In genomic region chr9:89787532-89787931, GRCm38 (mm10) we compare ENCODE assay signal across 36 mouse cellular contexts. TPM values are rescaled to one million over a fixed set of nuclear protein-coding genes. Genes with fewer than 3 reads are reported as not detected.
DNase-seq lines count a peak whose midpoint lies in the region; ATAC-seq lines count a peak whose summit lies in the region.
"Had no signal": no experiment of that assay in that cellular context is flagged by ENCODE, and none has a peak within 500 bp of the region (broad histone marks: within the 10 kb centered on the region; RNA-seq: fewer than 3 reads in every experiment).

No protein-coding gene starts in this region.

- H3K27me3 ChIP-seq in forebrain, embryonic 14.5 days (replicated peaks; ENCODE audit: control insufficient read depth, insufficient read depth, low read length), result no peaks in the 10 kb centered on the region
- no peaks in the 10 kb centered on the region for H3K27me3 ChIP-seq in forebrain, embryonic 12.5 days
- no peaks in the 10 kb centered on the region for H3K27me3 ChIP-seq in midbrain, embryonic 16.5 days (ENCODE audit: control insufficient read depth, insufficient read depth, low read depth, low read length)
- H3K27me3 ChIP-seq: embryonic facial prominence, embryonic 13.5 days; kidney, embryonic 15.5 days; liver, embryonic 15.5 days; lung, embryonic 15.5 days; megakaryocyte, embryonic 14.5 days; neural tube, embryonic 13.5 days; Patski had no signal

- no peak overlapping the region for H3K4me2 ChIP-seq in forebrain, embryonic 14.5 days (ENCODE audit: low read length)
- no peak overlapping the region for H3K4me2 ChIP-seq in forebrain, embryonic 12.5 days
- H3K4me2 ChIP-seq in midbrain, embryonic 16.5 days (ENCODE audit: low read length), result no peak overlapping the region
- H3K4me2 ChIP-seq: embryonic facial prominence, embryonic 13.5 days; heart, embryonic 11.5 days; kidney, embryonic 15.5 days; liver, embryonic 15.5 days; lung, embryonic 15.5 days; neural tube, embryonic 13.5 days had no signal

- H3K4me1 ChIP-seq in forebrain, embryonic 14.5 days (ENCODE audit: control insufficient read depth, insufficient read depth, low read length), result no peaks in the 10 kb centered on the region
- peaks cover 3% of the 10 kb centered on the region; the same call in 1 of the 2 replicates for H3K4me1 ChIP-seq in forebrain, embryonic 12.5 days
- no peaks in the 10 kb centered on the region for H3K4me1 ChIP-seq in midbrain, embryonic 16.5 days (ENCODE audit: control insufficient read depth, insufficient read depth, low read length)
- H3K4me1 ChIP-seq: embryonic facial prominence, embryonic 13.5 days; kidney, embryonic 15.5 days; limb, embryonic 10.5 days; liver, embryonic 15.5 days; lung, embryonic 15.5 days; megakaryocyte, embryonic 14.5 days; neural tube, embryonic 13.5 days had no signal

- intact Hi-C loops in left cerebral cortex, postnatal 10 days (cut with DNase I), result no loop called here

- H3K4me3 ChIP-seq in forebrain, embryonic 14.5 days (ENCODE audit: low read depth, low read length), result no peak overlapping the region
- no peak overlapping the region for H3K4me3 ChIP-seq in forebrain, embryonic 12.5 days (replicated peaks)
- no peak overlapping the region for H3K4me3 ChIP-seq in midbrain, embryonic 16.5 days (ENCODE audit: low read depth, low read length)
- H3K4me3 ChIP-seq: embryonic facial prominence, embryonic 13.5 days; erythroblast, embryonic 14.5 days; kidney, embryonic 15.5 days; limb, embryonic 10.5 days; liver, embryonic 15.5 days; lung, embryonic 15.5 days; megakaryocyte, embryonic 14.5 days; neural tube, embryonic 13.5 days had no signal

- no peaks in the 10 kb centered on the region for H3K36me3 ChIP-seq in forebrain, embryonic 14.5 days (ENCODE audit: control insufficient read depth, insufficient read depth, low read length)
- no peaks in the 10 kb centered on the region for H3K36me3 ChIP-seq in forebrain, embryonic 12.5 days (replicated peaks)
- H3K36me3 ChIP-seq in midbrain, embryonic 16.5 days (ENCODE audit: control insufficient read depth, insufficient read depth, low read length), result no peaks in the 10 kb centered on the region
- H3K36me3 ChIP-seq: embryonic facial prominence, embryonic 13.5 days; kidney, embryonic 15.5 days; limb, embryonic 10.5 days; liver, embryonic 15.5 days; lung, embryonic 15.5 days; neural tube, embryonic 13.5 days had no signal

- no peak overlapping the region for H3K27ac ChIP-seq in forebrain, embryonic 14.5 days (ENCODE audit: low read depth, low read length)
- H3K27ac ChIP-seq in forebrain, embryonic 12.5 days, result no peak overlapping the region
- no peak overlapping the region for H3K27ac ChIP-seq in midbrain, embryonic 16.5 days (ENCODE audit: low read length)
- H3K27ac ChIP-seq: embryonic facial prominence, embryonic 13.5 days; kidney, embryonic 15.5 days; limb, embryonic 10.5 days; liver, embryonic 15.5 days; lung, embryonic 15.5 days; neural tube, embryonic 13.5 days had no signal

- H3K9ac ChIP-seq in forebrain, embryonic 14.5 days (ENCODE audit: low read length), result no peak overlapping the region
- no peak overlapping the region for H3K9ac ChIP-seq in forebrain, embryonic 12.5 days
- no peak overlapping the region for H3K9ac ChIP-seq in midbrain, embryonic 16.5 days (ENCODE audit: low read depth, low read length)
- H3K9ac ChIP-seq: embryonic facial prominence, embryonic 13.5 days; kidney, embryonic 15.5 days; liver, embryonic 15.5 days; lung, embryonic 15.5 days; neural tube, embryonic 13.5 days had no signal

- 51% methylated on average over 4 of the region's 4 CpGs for WGBS in forebrain, embryonic 14.5 days
- WGBS in forebrain, embryonic 12.5 days, result 58% methylated on average over 4 of the region's 4 CpGs
- 50% methylated on average over 4 of the region's 4 CpGs for WGBS in midbrain, embryonic 16.5 days

- ATAC-seq in forebrain, embryonic 14.5 days, result no peak
- ATAC-seq in forebrain, embryonic 12.5 days (ENCODE audit: low FRiP score), result no peak
- ATAC-seq in midbrain, embryonic 16.5 days, result peak; percentile 63
- ATAC-seq: activated CD4-positive, CD25-positive, alpha-beta regulatory T cell, adult 4 months; CD4-positive, CD25-positive, alpha-beta regulatory T cell, adult 4 months; Patski had no signal

- DNase-seq in forebrain, embryonic 14.5 days (ENCODE audit: low spot score), result peak; percentile 12
- peak; percentile 23 to 28 for DNase-seq in left cerebral cortex, postnatal 10 days (ENCODE audit: extremely low spot score in 1 of 2, low spot score in 2 of 2)
- DNase-seq in left cerebral cortex, adult 11 months (ENCODE audit: low spot score), result no peak
- peak; percentile 58 to 75 for DNase-seq in right cerebral cortex, postnatal 10 days (ENCODE audit: low spot score in 2 of 2)
- no peak for DNase-seq in right cerebral cortex, postnatal 4 days
- DNase-seq in neural tube, embryonic 10.5 days (ENCODE audit: extremely low spot score, low spot score), result no peak
- DNase-seq: adrenal gland, adult 8-10 months; cerebellum, adult 8-10 months; cerebellum, postnatal 36 days; embryo, embryonic 11 days; gastrocnemius, postnatal 10 days; heart, postnatal 10 days; kidney, adult 11 months; kidney, postnatal 36 days; liver; lung, postnatal 36 days; thymus, postnatal 25 days had no signal

- H3K9me3 ChIP-seq in forebrain, embryonic 14.5 days (replicated peaks; ENCODE audit: control insufficient read depth, low read length), result no peaks in the 10 kb centered on the region
- no peaks in the 10 kb centered on the region for H3K9me3 ChIP-seq in forebrain, embryonic 12.5 days
- H3K9me3 ChIP-seq in midbrain, embryonic 16.5 days (replicated peaks; ENCODE audit: control insufficient read depth, low read length, poor library complexity, severe bottlenecking), result no peaks in the 10 kb centered on the region
- H3K9me3 ChIP-seq: embryonic facial prominence, embryonic 13.5 days; kidney, embryonic 15.5 days; limb, embryonic 10.5 days; liver, embryonic 15.5 days; lung, embryonic 15.5 days; megakaryocyte, embryonic 14.5 days; neural tube, embryonic 13.5 days had no signal

RNA-seq across cellular contexts. Expression of gene Ankrd34c, which starts 49.3 kb away (rescaled TPM):
- 0.03 and 0.28 TPM in 2 replicates for polyA plus RNA-seq in forebrain, embryonic 14.5 days (2014; fragmentation: Nextera tagmentation; extraction: Ambion mirVana)
- polyA plus RNA-seq in forebrain, embryonic 12.5 days (2016; fragmentation: Nextera tagmentation; extraction: Ambion mirVana), result not detected in 2 replicates
- total RNA-seq in left cerebral cortex, postnatal 10 days (2021), result 1 to 10 TPM; 9.6 to 9.7 TPM
- 0.15 and 0.34 TPM in 2 replicates for polyA plus RNA-seq in midbrain, embryonic 16.5 days (2015; fragmentation: Nextera tagmentation; extraction: Ambion mirVana)
- total RNA-seq: ES-E14; gastrocnemius, postnatal 10 days; granulocyte monocyte progenitor cell, adult 5-6 weeks; heart, postnatal 10 days had no signal
- polyA plus RNA-seq: activated CD4-positive, CD25-positive, alpha-beta regulatory T cell, adult 4 months; CD4-positive, CD25-positive, alpha-beta regulatory T cell, adult 4 months; embryonic facial prominence, embryonic 13.5 days; erythroblast, embryonic 14.5 days; heart, embryonic 11.5 days; hindbrain, embryonic 11.5 days; kidney, embryonic 15.5 days; limb, embryonic 10.5 days; liver, embryonic 15.5 days; lung, embryonic 15.5 days; Patski; spleen, adult 2 months; stomach, embryonic 14.5 days had no signal

Comparison
In these comparisons a context has a peak if more than half of its experiments do, and no peak if none do; other contexts are left out.
1. DNase-seq: peak in forebrain, embryonic 14.5 days (single experiment), left cerebral cortex, postnatal 10 days (2 of 2) and right cerebral cortex, postnatal 10 days (2 of 2); none in left cerebral cortex, adult 11 months (single experiment), right cerebral cortex, postnatal 4 days (single experiment) and neural tube, embryonic 10.5 days (single experiment).